Mouse (Mus musculus): ENCODE results near the gene Prickle1.

The Prickle1 gene

DNA sequence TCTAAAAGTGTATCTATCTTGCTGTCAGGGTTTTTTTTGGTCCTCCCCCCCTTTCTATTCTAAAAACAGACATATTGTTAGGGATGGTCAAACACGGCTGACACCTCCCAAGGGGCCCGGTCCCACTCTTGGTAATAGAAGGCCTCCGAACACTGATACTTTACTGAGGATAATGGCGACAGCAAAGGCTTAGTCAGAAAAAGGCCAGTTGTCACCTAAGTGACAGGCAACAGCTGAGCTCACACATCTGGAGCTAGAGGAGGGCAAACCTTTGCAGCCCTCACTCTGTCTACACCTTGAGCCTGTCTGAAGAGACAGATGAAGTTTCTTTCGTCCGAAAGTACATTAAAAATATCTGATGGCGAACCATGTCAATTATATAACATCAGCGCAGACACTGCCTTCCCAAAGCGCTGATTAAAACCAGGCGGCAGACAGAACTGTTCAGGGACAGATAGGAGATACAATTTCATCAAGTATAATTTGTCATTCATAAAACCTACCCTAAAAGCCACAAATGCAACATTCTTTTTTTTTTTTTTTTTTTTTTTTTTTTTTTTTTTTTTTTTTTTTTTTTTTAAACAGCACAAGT is 1.3 kb downstream of the Prickle1 start:
- CTCF ChIA-PET = no interaction called here

DNA sequence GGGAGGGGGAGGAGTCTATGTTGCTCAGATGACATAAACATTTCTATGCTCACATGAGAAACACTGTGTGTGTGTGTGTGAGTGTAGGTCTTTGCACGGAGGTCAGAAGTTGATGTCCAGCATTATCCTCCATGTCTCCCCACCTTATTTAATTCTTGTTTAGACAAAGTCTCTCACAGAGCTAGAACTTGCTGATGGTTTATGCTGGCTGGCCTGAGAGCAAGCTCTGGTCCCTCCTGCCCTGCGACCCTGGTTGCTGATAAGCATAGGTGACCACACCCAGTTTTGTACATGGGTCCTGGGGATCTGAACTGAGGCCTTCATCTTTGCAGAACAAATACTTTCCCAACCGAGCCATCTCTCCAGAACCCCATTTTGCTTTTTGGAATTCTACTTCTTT is 3.1 kb downstream of the Prickle1 start:
- CTCF ChIA-PET = no interaction called here

DNA sequence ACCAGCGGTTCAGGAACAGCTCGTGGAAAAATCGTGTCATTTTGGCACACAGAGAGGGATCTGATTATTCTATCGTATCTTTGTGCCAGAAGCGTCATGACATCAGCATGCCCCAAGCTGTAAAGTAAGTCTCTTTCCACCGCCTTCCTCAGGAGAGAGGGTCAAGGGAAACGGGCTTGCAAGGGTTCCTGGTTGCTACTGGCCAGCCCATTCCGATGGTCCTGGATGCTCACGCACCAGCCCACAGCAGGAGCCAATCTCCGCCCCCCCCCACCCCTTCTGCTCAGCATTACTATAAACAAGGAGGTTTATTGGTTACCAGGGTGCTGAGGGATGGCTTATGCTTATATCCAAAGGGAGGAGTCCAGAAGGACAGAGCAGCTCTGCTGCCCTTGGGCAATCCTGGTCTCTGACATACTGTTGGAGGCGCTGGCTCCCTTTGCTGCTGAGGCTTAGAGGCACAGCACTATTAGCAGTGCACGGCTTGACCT is 3.8 kb downstream of the Prickle1 start:
- CTCF ChIA-PET = interaction anchor here (0.6 kb wide), 1 partner anchor 1360 kb away, joined by 4 read pairs; no protein-coding TSS in a partner anchor

DNA sequence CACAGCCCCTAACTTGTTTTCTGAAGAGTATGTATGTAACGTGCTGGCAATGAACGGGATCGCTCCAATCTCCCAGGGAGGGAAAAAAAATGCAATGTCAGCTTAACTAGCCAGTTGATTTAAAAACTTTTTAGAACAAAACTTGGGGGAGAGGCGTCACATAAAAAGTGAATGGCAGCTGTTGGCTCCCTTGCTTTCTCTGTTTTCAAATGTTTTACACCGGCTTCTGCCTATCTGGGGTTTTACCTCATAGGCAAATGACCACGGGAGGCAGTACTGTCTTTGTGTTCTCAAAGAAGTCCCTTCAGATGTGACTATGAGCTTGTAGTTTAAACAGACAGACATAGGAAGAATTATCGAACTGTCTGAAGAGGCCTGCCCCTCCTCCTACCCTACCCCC is 4.3 kb downstream of the Prickle1 start:
- CTCF ChIA-PET = interaction anchor here (0.6 kb wide), 1 partner anchor 1359 kb away, joined by 4 read pairs; no protein-coding TSS in a partner anchor

DNA sequence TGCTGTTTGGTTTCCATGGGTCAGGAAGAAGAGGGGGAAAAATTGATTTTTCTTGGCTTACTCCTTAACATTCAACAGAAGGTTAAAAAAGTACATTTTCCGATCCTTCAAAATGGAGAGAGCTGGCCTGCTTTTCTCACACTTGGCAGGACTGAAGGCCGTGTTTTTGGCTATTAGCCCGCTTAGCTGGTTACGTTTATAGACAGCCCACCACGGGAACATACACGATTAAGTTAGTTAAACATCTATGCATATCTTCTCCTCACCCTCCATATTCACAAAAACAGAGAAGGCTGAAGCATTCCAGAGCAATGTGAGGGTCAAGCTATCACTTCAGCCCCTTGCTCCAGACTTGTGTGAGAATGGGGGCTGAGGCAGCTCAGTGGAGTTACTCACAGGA is 7.3 kb downstream of the Prickle1 start:
- CTCF ChIA-PET = no interaction called here

DNA sequence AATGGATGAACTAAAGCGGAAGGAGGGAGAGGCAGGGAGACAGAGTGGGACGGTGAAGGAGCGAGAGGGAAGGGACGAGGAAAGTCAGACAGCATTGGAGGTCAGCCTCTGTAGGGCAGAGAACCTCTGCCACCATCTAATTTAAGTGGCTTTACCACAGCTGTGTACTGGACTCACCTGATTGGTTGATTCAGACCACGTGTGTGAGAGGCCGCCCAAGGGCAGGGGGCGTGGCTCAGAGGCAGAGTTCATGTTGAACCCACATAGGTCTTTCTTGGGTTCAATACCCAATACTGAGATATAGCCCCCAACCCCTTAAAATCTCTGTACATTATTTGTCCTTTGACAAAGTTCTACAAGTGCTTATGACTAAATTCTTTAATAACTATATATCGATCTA is 8.0 kb downstream of the Prickle1 start:
- CTCF ChIA-PET = no interaction called here

DNA sequence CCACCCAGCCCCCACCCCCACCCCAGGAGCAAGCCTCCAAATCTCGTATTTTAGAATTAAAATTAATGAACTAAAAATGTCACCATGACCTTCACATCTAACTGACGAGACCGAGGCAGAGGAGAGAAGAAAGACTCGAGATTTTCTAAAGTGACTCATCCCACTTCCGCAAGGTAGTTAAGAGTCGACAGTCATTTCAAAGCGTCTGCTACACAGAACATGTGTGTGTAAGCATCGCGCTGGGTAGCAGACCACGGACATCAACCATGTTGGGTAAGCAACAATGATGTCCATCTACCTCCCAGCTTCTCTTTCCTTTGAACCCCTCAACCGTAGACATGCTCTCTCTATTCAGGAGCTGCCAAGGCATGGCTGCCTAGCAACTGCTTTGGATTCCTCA is 12.6 kb downstream of the Prickle1 start:
- CTCF ChIA-PET = no interaction called here

DNA sequence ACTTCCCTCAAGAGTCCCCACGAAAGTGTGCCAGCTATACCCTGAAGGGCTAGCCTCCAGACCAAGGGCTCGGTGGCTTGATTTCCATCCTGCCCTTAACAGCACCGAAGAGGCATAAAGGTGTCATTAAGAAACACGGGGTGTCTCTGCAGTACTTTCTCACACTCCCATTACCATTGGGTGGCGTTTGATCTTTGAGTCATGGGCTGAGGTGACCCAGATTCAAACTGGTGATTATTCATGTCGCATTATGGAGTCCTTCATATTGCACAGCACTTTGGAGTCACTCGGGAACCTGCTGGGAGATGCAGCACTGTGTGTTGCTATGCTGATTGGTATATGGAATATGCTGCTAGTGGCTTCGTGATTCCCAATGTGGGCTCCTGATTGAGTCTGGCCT is 14.0 kb downstream of the Prickle1 start:
- CTCF ChIA-PET = no interaction called here

DNA sequence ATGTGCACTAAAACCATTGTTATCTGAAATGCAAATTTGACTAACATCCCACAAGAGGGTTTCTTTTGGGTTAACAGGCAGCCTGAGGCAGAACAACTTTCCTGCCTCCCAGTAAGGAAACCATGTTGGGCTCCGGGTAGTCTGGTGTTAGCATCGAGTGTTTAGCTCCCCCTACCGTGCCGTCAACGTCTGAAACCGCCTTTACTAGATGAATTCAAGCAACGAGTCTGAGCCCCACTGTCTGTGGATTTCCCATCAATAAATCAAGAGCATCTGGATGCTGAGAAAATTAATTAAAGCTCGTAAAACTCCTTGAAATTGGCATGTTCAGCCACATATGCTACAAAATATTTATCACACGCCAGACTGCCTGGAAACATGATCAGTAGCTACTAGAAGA is 15.8 kb downstream of the Prickle1 start:
- CTCF ChIA-PET = no interaction called here

DNA sequence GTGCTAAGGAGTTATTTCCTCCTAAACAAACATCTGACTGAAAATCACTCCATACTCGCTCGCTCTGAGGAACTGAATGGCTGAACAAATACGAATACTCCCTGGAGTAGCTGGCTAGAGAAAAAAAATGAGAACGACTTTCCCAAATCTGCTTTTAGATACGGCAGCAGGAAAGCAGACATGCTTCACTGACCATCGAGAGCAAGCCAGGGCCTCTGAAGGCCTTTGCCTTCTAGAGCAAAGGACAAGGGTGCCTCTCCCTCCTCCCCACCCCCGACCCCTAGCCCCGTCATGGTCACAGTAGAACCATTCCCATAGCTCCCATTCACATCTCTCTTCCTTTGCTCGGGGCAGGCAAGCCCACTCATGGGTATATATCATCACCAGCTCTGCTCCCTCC is 16.6 kb downstream of the Prickle1 start:
- CTCF ChIA-PET = no interaction called here

DNA sequence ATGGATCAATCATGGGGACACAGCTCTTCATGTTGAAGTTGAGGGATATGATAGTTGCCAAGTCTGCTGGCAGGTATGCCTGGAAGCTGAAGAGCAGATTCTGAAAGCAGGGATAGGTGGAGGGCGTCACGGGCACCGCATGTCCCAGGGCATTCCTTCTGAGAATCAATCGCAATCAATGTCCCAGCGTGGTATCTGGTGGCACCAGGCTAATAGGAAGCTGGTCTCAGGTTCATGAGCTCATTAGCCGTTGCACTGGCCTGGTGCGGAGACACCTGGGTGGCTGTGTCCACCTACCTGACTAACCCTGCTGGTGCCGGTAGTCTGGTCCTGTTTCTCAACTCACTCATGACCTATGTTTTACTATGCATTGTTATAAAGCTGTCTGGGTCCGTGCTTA is 19.3 kb downstream of the Prickle1 start:
- CTCF ChIA-PET = interaction anchor here (0.6 to 1.2 kb wide), 2 partner anchors 59 to 716 kb away, joined by 3 to 4 read pairs; no protein-coding TSS in a partner anchor

DNA sequence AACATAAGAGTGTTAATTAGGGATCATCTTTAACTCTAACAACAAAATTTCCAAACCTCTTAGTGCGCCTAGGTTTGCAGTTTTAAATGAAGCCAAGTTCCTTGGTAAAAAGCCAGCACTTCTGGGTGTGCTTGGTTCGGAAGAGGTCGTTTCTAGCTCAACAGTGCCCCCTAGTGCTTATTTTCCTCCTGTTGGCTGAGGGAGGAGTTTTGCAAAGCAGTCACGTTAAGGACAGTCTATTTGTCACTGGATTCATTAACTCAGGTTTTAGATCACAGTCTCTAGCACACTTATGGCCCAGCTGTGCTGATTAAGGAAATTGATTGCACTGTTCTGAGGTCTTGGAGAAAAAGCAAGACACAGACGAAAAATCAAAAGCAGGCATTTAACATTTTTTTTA is 19.8 kb downstream of the Prickle1 start:
- CTCF ChIA-PET = interaction anchor here (0.6 kb wide), 1 partner anchor 716 kb away, joined by 4 read pairs; no protein-coding TSS in a partner anchor

DNA sequence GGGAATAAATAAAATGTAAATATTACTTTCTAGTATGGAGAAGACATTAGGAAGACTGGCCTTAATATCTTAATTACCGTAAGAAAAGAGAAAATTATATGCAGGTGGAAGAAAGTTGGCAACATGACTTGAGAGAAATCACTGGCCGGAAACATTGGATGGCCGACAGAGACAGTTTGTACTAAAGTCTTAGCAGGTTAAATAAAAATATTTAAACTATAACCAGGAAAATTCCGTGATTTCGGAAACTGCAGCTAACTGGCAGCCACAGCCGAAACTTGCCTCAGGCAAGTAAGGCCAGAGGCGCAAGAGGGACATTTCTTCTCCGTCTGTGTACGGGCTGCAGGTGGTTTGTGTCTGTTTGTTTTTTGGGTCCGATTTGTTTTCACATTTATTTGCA is 22.8 kb downstream of the Prickle1 start:
- CTCF ChIA-PET = no interaction called here

DNA sequence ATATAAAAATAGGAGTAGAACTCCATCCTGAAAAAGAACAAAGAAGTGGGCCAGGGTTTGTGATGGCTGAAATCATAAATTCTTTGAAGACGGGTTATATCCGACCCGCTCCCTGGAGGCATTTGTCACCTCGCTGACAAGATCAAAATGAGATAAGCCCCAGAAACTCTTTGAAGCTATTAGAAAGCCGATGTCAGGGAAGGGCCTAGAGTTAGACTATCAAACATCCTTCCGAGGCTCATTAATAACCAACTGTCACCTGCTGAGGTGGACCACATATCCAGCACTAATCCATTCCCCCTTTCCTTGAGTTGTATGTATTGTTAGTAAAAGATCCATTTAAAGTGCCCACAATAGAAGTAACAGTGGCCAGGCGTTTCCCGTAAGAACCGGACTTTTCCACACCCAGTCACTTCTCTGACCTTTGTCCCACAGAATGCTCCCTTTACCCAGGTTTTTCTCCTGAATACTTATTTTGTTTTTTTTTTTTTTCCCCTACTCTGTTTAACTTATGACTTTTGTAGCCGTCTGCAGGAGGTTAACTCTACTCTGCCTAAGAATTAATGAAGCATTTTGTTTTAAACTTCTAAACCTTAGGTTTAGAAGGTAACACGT is 24.7 kb downstream of the Prickle1 start:
- CTCF ChIA-PET = no interaction called here

DNA sequence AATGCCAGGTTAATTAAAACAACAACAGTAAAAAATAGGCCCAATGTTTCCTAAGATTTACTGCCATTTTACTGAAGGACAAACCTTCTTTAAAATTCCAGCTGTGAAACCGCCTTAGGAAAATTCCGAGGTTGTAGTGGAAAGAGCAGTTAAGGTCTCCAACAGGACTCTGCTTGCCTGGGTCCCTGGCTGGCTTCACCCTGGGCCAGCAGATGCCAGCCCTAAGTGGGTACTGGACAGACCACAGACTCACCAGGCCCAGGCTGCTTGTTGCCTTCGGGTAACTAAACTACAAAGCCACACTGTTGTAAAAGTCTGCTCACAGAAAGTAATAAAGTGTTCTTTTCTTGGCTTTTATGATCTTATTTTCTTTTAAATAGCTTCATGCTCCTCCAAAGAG is 26.8 kb downstream of the Prickle1 start:
- CTCF ChIA-PET = no interaction called here

DNA sequence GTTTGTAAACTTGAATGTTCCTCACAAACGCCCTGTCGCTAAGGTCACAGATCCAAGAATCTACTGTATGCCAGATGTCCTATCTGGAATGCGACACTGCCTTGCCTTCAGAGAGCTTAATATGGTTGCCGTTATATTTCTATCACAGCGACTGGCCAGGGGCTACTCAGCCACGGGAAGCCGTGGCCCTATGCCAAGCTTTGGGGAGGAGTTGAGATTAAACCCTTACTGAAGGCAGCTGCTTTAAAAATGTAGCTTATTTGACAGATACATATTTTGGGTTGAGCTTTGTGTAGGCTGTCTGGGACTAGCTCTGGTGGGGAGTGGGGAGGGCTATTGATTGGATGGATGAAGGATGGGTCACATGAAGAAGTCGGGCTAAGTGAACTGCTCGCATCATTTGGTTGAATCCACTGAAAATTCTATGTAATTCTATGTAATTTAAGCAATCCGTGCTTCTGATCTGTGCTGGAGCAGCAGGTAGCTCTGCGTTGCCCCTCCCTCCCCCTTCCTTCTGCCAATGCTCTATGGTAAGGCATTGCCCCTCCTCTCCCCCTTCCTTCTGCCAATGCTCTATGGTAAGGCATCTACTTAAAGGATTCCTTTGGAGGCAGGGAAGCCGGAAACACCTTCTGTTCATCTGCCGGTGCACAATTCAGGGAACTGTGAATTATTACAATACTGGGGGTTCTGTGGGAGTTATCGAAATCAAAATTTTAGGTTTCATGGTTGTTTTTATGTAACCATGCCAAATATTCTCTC is 28.0 kb downstream of the Prickle1 start:
- CTCF ChIA-PET = interaction anchor here (0.6 kb wide), 1 partner anchor 31 kb away, joined by 8 read pairs; no protein-coding TSS in a partner anchor

DNA sequence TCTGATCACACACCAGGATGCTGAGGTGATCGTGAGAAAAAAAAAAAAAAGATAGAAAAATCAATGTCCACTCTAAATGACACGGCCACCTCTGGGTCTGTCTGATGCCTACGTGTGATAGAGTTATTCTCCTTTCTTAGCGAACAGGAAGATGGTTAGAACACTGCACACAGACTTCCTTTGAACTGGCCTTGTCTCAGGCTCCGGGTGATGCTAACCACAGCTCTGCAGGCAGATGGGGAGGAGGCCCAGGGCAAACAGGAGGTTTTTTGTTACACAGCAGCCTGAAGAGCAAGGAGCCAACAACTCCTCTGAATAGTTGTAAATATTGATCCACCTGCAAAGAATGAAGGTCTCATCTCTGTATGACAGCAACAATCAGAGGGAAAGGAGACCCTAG is 32.2 kb downstream of the Prickle1 start:
- CTCF ChIA-PET = no interaction called here

DNA sequence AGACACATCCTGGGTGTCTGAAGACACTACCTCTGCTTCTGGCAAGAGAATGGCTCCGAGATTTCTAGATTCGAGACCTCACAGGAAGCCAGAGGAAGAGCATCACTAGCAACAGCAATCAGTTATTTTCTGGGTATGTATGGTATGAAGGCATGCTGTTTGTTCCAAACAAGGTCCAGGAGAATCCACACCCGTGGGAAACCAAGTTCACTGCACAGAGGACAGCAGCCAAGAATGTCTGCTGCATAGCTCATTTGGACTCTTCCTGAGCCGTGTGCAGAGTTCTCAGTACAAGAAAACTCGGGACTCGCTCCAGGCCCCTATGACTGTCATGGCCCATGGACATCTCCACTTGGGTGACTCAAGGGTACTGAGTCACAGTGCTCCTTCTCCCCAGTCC is 34.2 kb downstream of the Prickle1 start:
- CTCF ChIA-PET = no interaction called here

DNA sequence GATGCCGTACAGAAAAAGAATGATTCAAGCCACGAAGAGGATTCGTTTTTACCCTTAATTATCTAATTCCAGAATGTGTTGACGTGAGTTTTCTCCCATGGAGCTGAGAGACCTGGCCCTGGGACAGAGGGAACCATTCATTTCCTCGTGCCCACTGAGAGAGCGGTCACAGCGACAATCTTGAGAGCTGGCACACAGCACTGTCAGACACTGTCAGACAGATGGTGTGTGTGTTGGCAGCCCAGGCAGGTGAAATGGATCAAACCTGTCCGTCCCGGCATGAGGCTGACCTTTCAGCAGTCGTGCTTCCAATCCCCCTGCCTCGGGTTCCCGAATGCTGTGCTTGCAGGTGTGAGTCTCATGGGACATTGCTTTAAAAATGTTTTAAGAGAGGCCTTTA is 37.3 kb downstream of the Prickle1 start:
- CTCF ChIA-PET = no interaction called here

DNA sequence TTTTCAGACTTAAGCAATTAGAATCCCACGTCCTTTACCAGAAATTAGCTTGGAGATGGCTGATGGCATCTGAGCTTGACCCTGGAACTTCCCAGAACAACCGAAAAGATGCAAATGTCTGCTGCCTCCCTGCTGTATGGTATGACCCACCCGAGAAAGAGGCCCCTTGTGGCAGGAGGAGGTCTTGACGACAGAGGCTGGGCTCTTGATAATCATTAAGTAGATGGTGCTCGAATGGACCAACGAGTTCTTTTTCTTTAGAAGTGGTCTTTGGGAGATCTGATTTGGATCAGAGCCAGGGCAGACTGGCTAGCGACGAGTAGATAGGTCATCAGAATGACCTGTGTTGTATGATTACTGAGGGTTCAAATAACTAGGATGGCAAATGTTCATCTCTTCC is 40.0 kb downstream of the Prickle1 start:
- CTCF ChIA-PET = no interaction called here

DNA sequence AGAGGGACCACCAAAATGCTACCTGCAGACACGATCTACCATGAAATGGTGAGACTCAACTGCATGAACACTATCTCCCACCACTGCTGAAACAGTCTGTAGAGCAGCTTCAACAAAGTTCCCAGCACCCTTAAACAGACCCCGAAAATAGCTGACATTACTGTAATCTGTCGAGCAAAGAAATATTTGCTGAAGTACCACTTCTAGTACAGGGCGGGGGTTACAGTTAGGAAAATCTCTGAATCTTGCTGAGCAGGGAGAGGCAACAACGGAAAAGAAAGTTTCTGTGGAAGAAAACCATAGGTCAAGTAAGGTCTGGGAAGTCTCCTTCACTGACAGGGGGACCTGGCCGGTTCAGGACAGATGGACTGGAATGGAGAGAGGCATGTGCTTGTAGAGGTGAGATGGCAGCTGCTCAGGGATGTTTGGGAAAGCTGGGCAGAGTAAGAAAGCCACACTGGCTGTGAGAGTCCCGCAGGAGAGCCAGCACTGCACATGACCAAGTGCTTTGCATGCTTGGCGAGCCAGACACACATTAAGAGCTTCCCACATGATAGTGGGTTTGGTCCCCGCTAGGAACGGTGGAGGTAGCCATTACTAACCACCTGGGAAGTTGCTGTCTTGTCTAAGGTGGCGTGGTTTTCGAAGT is 41.4 kb downstream of the Prickle1 start:
- CTCF ChIA-PET = no interaction called here

DNA sequence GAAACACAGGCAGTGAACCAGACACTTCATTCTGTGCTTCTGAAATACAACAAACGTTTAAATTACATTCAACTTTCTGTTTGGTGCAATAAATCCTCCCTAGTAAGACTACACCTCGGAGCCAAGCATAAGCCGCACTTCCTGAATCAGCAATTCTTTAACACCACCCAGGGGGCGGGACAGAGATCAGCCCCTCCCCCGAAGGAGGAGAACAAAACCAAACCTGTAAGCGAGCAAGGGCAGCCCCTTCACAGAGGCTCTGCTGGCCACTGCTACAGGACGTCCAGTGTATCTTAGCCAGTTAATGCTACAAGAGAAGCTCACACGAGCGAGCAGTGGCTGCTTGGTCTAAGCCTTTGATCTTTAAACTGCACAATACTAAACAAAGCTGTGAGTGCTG is 43.5 kb downstream of the Prickle1 start:
- CTCF ChIA-PET = no interaction called here

DNA sequence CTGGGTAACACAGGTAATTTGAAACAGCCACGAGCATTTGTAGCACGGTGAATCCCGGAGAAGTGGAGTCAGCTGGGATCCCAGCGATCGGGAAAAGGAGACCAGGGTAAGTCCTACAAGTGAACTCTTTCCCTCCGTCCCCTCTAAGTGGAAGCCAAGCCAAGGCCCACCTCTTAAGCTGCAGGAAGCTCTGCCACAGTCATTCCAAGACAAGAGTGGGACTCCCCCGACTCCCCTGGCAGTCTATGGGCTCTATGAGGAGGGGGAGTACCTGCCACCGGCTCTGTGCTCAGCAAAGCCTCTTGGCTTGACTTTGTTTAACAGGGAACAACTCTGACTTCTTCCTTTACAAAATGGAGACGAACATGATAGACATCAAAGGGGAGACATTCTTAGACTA is 47.4 kb downstream of the Prickle1 start:
- CTCF ChIA-PET = no interaction called here
